Mouse (Mus musculus) hindbrain, embryonic 12.5 days (tissue): ENCODE results near the gene Desi2. TPM values are rescaled to one million over a fixed set of nuclear protein-coding genes. Genes with fewer than 3 reads are reported as not detected.
"Not testable (repeated sequence)": the region's sequence is repeated elsewhere in the genome, so short reads cannot be mapped to it uniquely, and the experiment has no call there.

Experiments used
- ATAC-seq: fragments of 200-750 bp; cut with Nextera tagmentation; 2 replicates; pipeline ENCODE4 v1.8.0; 2017; ENCODE audit warnings: moderate TSS enrichment; ENCODE audit not compliant: low FRiP score
- H3K27ac ChIP-seq: fragments of 300-500 bp; sonication (generic); 2 replicates; pipeline ENCODE4 v1.5.1; 2016; ENCODE audit warnings: mild to moderate bottlenecking
- H3K27me3 ChIP-seq: fragments of 300-500 bp; sonication (generic); 2 replicates; pipeline ENCODE4 v1.6.1; 2016; ENCODE audit warnings: mild to moderate bottlenecking
- H3K36me3 ChIP-seq: fragments of 300-500 bp; sonication (generic); 2 replicates; pipeline ENCODE4 v1.6.1; 2016; ENCODE audit warnings: mild to moderate bottlenecking
- H3K4me1 ChIP-seq: fragments of 300-500 bp; sonication (generic); 2 replicates; pipeline ENCODE4 v1.6.1; 2016
- H3K4me2 ChIP-seq: fragments of 300-500 bp; sonication (generic); replicated peaks from 2 replicates; pipeline ENCODE4 v1.6.1; 2016; ENCODE audit warnings: mild to moderate bottlenecking
- H3K4me3 ChIP-seq: fragments of 300-500 bp; sonication (generic); 2 replicates; pipeline ENCODE4 v1.5.1; 2016; ENCODE audit warnings: mild to moderate bottlenecking
- H3K9ac ChIP-seq: fragments of 300-500 bp; sonication (generic); 2 replicates; pipeline ENCODE4 v1.6.1; 2016; ENCODE audit warnings: mild to moderate bottlenecking, moderate library complexity
- H3K9me3 ChIP-seq: fragments of 300-500 bp; sonication (generic); replicated peaks from 2 replicates; pipeline ENCODE4 v1.6.1; 2016; ENCODE audit warnings: mild to moderate bottlenecking
- WGBS: fragments of 180-500 bp; shearing (Covaris S2); methylation state at CpG from one replicate; pipeline ENCODE4 v1.1.7; 2016; 5-methylcytosine and 5-hydroxymethylcytosine counted together
- polyA plus RNA-seq: library from polyadenylated mRNA; unstranded; fragments of >200 nt; fragmentation: Nextera tagmentation; extraction: Ambion mirVana; gene quantifications from 2 replicates; pipeline ENCODE4 v1.2.1, GENCODE M21; 2016

Desi2 gene
- polyA plus RNA-seq, 1 experiment from 2014 or later = 22.0 TPM

DNA sequence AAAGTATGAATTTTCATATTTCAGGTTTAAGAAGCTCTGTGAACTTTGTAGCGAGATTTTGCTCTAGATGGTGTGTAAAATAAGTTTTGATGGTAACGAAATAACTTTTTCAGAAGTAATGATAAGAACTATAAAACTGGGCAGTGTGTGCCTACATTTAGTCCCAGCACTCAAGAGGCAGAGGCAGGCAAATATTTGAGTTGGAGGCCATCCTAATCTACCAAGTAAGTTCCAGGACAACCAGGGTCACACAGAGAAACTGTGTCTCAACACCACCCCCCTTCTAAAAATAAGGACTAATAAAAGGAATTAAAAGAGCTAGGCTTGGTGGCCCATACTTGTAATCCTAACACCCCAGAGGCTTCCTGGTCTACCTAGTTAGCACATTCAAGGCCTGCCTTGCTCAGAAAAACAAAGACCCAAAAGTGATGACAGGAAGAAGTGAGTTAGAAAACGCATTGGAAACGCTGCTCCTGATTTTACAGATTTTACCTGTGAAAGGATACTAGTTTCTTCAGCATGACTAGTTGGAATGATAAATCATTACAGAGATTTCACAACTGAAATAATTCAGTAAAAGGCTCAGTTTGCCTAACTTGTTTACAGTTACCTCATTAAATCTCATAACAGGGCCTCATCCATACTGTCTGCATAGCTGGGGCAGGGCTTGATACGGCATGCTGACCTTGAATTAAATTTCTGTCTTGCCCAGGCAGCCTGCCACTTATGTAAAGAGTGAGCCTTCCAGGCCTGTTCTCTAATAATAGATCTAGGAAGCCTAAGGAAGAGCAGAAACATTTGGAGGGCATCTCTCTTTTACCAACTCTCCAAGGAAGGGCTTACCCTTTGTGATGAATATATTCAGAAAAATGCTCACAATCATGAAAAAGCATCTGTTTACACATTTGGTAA is 32.2 kb downstream of the Desi2 start:
- H3K4me2 ChIP-seq = no peak overlapping the region
- no peaks in the 10 kb centered on the region for H3K27me3 ChIP-seq
- no peaks in the 10 kb centered on the region for H3K4me1 ChIP-seq
- peaks cover under 1% of the 10 kb centered on the region; the same call in 1 of the 2 replicates for H3K36me3 ChIP-seq
- no peak overlapping the region for H3K4me3 ChIP-seq
- no peak overlapping the region for H3K9ac ChIP-seq
- WGBS = 89% methylated on average over 5 of the region's 5 CpGs
- no peak overlapping the region for H3K27ac ChIP-seq
- peaks cover 4% of the 10 kb centered on the region for H3K9me3 ChIP-seq
- no peak for ATAC-seq

DNA sequence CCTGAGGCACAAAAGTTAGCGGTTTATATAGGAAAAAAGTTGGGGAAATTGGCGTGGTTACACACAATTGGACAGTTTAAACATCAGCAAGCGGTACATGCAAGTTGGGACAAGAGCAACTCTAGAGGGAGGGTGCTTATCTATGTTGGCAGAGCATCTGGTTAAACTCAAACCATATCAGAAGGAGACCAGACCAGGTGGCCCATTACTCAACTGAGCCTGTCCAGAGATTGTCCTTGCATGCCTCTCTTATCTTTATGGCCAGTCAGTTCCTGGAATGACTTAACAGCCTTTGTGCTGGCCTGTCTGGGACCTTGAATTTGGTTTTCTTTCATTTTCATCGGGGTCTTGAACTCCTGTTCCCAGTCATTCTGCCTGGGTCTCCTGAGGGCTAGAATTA is 41.7 kb downstream of the Desi2 start:
- not testable (repeated sequence) for H3K9ac ChIP-seq, H3K4me3 ChIP-seq, ATAC-seq, H3K4me1 ChIP-seq, H3K4me2 ChIP-seq, H3K27ac ChIP-seq, H3K27me3 ChIP-seq
- WGBS = 96% methylated on average over 4 of the region's 4 CpGs
- H3K36me3 ChIP-seq = peaks cover 25% of the 10 kb centered on the region
- H3K9me3 ChIP-seq = peaks cover 41% of the 10 kb centered on the region

DNA sequence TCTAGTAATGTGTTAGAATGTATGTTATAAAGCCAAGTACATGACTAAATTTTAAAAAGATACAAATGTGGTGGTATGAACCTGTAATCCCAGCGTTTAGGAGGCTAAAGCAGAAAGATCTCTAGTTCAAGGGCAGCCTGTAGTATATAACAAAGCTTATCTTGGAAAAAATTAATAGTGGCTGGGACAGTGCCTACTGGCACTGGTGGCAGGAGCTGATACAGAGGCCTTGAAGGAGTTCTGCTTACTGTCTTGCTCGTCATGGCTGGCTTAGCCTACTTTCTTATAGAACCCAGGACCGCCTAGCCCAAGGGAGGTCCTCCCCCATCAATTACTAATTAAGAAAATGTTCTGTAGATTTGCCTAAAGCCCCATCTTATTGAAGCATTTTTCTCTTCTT is 46.9 kb downstream of the Desi2 start:
- no peaks in the 10 kb centered on the region for H3K27me3 ChIP-seq
- H3K4me2 ChIP-seq = no peak overlapping the region
- no peak overlapping the region for H3K9ac ChIP-seq
- no peak overlapping the region for H3K27ac ChIP-seq
- 97% methylated on average over 3 of the region's 3 CpGs for WGBS
- H3K4me3 ChIP-seq = no peak overlapping the region
- no peaks in the 10 kb centered on the region for H3K4me1 ChIP-seq
- no peak for ATAC-seq
- no peaks in the 10 kb centered on the region for H3K36me3 ChIP-seq
- no peaks in the 10 kb centered on the region for H3K9me3 ChIP-seq

DNA sequence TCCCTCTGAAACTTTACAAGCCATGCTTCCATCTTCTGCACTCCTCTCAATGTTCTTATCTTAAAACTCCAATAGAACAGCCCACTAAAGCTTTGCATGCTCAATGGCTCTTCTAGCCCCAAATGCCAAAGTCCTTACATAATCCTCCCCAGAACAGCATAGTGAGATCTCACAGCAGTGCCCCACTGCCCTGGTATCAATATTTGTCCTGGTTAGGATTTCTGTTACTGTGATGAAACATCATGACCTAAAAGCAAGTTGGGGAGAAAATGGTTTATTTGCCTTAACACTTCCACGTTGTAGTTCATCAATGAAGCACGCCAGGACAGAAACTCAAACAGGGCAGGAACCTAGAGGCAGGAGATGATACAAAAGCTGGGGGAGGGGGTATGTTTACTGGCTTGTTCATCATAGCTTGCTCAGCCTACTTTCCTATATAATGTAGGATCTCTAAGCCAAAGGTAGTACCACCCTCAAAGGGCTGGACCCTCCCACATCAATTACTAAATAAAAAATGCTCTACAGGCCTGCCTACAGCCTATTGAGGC is 48.8 kb downstream of the Desi2 start:
- 82% methylated on average over 2 of the region's 2 CpGs for WGBS

DNA sequence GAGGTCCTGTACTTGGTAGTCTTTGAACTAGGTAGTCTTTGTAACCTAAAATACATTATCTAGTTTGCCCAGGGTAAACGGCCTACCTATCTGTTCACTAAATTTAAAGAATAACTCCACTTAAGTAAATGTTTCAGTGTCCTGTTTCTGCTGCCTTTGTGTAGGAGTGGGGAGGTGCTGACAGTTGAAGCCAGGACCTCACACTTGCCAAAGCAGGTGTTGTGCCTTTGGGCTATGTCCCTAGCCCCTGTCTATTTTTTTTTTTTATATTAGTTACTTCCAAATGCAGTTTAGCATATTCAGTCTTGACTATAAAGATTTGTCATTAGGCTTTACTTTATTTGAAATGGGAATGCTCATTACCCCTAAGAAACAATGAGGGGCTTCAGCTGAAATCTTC is 51.5 kb downstream of the Desi2 start:
- H3K9ac ChIP-seq = no peak overlapping the region
- no peak overlapping the region for H3K4me3 ChIP-seq
- no peaks in the 10 kb centered on the region for H3K4me1 ChIP-seq
- no peak for ATAC-seq
- H3K4me2 ChIP-seq = no peak overlapping the region
- H3K27ac ChIP-seq = no peak overlapping the region
- 0 out of 2 replicates have a peak, but pooled peaks cover 3% of the 10 kb centered on the region for H3K36me3 ChIP-seq
- H3K27me3 ChIP-seq = no peaks in the 10 kb centered on the region
- H3K9me3 ChIP-seq = no peaks in the 10 kb centered on the region
- 89% methylated on average over 1 of the region's 1 CpGs for WGBS

More for the DNA sequence above, 48.8 kb downstream of the Desi2 start:
- Histone ChIP-seq H3K9me3 (no peaks in the 10 kb centered on the region), H3K4me3 (no peak overlapping the region), H3K36me3 (no peaks in the 10 kb centered on the region), H3K27me3 (no peaks in the 10 kb centered on the region), H3K9ac (no peak overlapping the region), H3K4me1 (no peaks in the 10 kb centered on the region), H3K4me2 (no peak overlapping the region), H3K27ac (no peak overlapping the region)
- ATAC-seq = no peak

DNA sequence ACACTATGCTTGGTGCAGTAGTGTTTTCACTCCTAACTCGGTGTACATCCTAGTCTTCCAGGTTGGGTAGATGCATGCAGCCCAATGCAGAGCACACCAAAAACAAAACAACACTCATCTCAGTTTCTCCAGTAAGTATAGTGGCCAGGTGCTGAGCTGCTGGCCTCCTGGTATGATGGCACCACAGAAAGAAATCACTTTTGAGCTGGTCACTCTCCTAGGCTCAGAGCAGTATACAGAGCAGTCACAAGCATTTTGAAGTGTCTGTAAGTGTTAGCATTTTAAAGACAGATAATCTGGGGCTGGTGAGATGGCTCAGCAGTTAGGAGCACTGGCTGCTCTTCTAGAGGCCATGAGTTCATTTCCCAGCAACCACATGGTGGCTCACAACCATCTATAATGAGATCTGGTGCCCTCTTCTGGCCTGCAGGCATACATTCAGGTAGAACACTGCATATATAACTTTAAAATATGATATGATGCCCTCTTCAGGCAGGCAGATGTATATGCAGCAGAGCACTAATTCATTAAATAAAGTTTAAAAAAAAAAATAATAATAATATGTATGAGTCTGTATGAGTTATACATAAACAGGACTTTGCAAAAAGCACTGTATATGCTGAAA is 54.8 kb downstream of the Desi2 start:
- peaks cover 8% of the 10 kb centered on the region; the same call in 1 of the 2 replicates for H3K36me3 ChIP-seq
- no peak overlapping the region for H3K9ac ChIP-seq
- H3K27ac ChIP-seq = no peak overlapping the region
- H3K9me3 ChIP-seq = no peaks in the 10 kb centered on the region
- H3K27me3 ChIP-seq = no peaks in the 10 kb centered on the region
- ATAC-seq = no peak
- 100% methylated on average over 1 of the region's 1 CpGs for WGBS
- no peak overlapping the region for H3K4me3 ChIP-seq
- no peaks in the 10 kb centered on the region for H3K4me1 ChIP-seq
- H3K4me2 ChIP-seq = no peak overlapping the region

DNA sequence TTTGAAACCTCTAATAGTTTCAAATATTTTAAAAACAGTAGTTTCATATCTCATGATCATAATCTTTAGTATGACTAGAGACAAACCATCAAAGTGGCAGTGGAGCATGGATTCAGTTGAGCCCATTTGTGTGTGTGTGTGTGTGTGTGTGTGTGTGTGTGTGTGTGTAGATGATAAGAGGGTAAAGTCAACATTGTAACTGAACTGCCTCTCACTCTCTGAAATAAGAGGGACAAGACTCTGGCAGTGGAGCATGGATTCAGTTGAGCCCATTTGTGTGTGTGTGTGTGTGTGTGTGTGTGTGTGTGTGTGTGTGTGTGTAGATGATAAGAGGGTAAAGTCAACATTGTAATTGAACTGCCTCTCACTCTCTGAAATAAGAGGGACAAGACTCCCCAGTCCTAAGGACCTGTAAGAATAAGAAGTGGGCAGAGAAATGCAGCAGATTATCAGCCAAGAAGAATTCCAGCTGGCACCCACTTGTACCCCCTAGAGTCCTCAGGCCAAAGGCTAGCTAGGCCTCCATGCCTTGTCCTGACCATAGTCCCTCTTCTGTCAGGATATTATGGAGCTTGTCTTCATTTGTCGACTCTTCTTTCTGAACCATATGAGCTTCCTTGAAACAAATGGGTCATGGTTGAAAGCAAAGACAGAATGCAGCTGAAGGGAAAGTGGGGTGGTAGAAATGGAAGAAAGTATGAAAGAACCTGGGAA is 61.0 kb downstream of the Desi2 start:
- no peak overlapping the region for H3K9ac ChIP-seq
- no peaks in the 10 kb centered on the region for H3K4me1 ChIP-seq
- peaks cover 8% of the 10 kb centered on the region for H3K36me3 ChIP-seq
- no peak overlapping the region for H3K27ac ChIP-seq
- no peak overlapping the region for H3K4me2 ChIP-seq
- H3K4me3 ChIP-seq = no peak overlapping the region
- ATAC-seq = no peak
- WGBS = 94% methylated on average over 1 of the region's 1 CpGs
- H3K9me3 ChIP-seq = no peaks in the 10 kb centered on the region
- H3K27me3 ChIP-seq = no peaks in the 10 kb centered on the region

DNA sequence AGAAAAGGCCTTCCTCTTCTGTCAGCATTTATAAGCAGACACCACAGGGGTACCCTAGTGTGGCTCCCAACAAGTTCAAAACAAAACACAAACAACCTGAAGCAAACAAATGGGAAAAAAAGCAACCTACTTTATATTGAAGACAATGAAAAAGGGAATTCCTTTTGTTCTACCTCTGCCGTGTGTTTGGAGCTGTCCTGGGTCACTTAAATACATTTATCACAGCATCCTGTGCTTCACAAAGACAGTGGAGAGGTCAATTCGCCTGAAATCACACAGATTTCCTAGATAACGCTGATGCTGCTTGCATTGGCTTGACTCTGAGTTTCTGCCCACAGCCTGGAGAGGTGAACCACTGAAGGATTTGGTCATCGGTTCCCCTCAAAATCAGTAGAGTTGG is 67.4 kb downstream of the Desi2 start:
- Histone ChIP-seq H3K4me3 (no peak overlapping the region), H3K9ac (no peak overlapping the region), H3K27me3 (no peaks in the 10 kb centered on the region), H3K27ac (no peak overlapping the region), H3K4me1 (no peaks in the 10 kb centered on the region), H3K4me2 (no peak overlapping the region), H3K36me3 (peaks cover 3% of the 10 kb centered on the region; the same call in 1 of the 2 replicates), H3K9me3 (no peaks in the 10 kb centered on the region)
- 88% methylated on average over 4 of the region's 4 CpGs for WGBS
- no peak for ATAC-seq

DNA sequence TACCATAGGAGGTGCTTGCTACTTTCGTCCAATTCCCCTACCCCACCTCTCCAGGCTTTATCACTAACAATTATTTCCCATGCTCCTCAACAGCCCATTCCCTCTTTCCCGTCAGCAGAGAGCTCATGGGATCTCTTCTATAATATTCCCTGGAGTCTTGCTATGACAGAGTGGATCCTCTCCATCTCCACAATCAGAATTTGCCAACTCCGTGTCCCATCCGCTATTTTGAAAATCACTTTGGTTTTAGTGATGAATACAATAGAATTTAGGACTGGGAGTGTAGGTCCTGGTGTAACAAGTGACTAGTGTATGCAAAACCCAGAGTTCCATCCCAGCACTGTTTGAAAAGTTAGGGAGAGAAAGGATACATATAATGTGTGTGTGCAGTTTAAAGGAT is 69.1 kb downstream of the Desi2 start:
- Histone ChIP-seq H3K9ac (no peak overlapping the region), H3K4me1 (no peaks in the 10 kb centered on the region), H3K9me3 (no peaks in the 10 kb centered on the region), H3K4me3 (no peak overlapping the region), H3K36me3 (no peaks in the 10 kb centered on the region), H3K4me2 (no peak overlapping the region), H3K27me3 (no peaks in the 10 kb centered on the region), H3K27ac (no peak overlapping the region)
- WGBS = 93% methylated on average over 4 of the region's 4 CpGs
- no peak for ATAC-seq

DNA sequence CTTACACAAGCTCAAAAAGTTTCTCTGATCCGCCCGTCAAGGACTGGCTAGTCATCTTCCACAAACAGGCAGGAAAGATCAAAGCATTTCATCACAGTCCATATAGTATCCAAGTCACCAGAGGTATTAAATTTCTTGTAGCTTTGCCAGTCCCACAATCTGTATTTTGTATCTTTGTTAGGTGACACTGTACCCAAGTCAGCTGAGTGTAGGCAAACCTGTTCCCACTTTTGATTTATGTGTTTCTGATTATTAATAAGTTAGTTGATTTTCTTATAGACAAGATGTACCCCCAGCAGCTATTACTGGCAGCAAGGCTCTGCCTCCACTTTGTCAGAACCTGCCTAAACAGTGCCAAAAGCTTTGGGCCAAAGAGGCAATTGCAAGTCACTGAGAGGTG is 71.6 kb downstream of the Desi2 start:
- Histone ChIP-seq H3K4me3 (no peak overlapping the region), H3K27ac (no peak overlapping the region), H3K4me1 (no peaks in the 10 kb centered on the region), H3K36me3 (no peaks in the 10 kb centered on the region), H3K9me3 (no peaks in the 10 kb centered on the region), H3K4me2 (no peak overlapping the region), H3K27me3 (no peaks in the 10 kb centered on the region), H3K9ac (no peak overlapping the region)
- 80% methylated on average over 2 of the region's 2 CpGs for WGBS
- ATAC-seq = no peak

DNA sequence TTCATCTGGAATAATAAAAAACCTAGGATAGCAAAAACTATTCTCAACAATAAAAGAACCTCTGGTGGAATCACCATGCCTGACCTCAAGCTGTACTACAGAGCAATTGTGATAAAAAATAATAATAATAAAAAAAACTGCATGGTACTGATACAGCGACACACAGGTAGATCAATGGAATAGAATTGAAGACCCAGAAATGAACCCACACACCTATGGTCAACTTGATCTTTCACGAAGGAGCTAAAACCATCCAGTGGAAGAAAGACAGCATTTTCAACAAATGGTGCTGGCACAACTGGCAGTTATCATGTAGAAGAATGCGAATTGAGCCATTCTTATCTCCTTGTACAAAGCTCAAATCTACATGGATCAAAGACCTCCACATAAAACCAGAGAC is 78.2 kb downstream of the Desi2 start:
- not testable (repeated sequence) for H3K4me3 ChIP-seq, H3K9ac ChIP-seq, H3K36me3 ChIP-seq, H3K27ac ChIP-seq, ATAC-seq, H3K4me1 ChIP-seq, H3K4me2 ChIP-seq, H3K9me3 ChIP-seq, H3K27me3 ChIP-seq
- 95% methylated on average over 3 of the region's 3 CpGs for WGBS

DNA sequence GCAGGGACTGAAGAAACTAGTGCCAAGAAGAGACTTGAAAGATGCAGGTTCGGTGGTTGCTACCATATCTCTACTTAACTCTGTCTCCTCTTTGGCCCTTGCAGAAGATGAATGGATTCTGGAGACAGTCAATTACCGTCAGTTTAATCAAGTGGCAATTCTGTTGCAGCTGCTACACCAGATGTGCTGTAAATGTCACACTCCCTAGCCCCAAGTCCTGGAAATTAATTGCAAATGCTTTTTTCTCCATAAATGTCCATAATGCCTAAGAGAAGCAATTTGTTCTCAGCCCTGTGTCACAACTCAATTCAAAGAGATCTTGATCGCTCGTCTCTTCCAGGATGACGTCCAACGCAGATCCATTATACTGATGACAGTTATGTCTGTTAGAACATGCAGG is 83.4 kb downstream of the Desi2 start:
- Histone ChIP-seq H3K27me3 (no peaks in the 10 kb centered on the region), H3K4me3 (no peak overlapping the region), H3K4me1 (no peaks in the 10 kb centered on the region), H3K9me3 (no peaks in the 10 kb centered on the region), H3K9ac (no peak overlapping the region), H3K4me2 (no peak overlapping the region), H3K36me3 (no peaks in the 10 kb centered on the region), H3K27ac (no peak overlapping the region)
- WGBS = 77% methylated on average over 6 of the region's 6 CpGs
- no peak for ATAC-seq
